Mouse (Mus musculus) retina, postnatal 1 day (tissue): ENCODE data around the gene Trappc2l.
A peak's percentile ranks its signal among the peaks of the same experiment; 100 is the strongest.

ENCODE experiments used
- DNase-seq: peaks from one replicate; pipeline ENCODE4 v3.0.0-alpha.2; 2012

Gene Trappc2l

GRCm38 (mm10) chr8:122658807-122659160, 47.3 kb downstream of the Trappc2l start:
- DNase-seq: no peak

- no peak for DNase-seq
Measured at GRCm38 (mm10) chr8:122660022-122660421, 48.6 kb downstream of the Trappc2l start.

DNA sequence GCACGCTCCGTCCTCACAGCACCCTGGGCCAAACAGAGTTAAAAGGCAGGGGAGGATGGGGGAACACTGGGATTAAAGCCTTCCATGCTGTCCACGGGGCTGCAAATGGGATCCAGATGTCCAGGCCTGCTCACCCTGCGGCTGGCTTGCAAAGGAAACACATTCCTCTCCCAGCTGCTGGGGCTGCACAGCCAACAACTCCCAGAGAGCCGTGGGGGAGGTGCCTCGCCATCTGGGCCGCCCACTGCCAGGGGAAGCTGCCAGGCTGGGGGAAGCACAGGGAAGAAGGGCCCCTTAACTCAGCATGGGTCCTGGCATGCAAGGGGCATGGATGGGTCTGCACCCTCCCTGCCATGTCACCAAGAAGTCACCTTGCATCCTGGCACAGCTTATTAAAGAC, 49.7 kb downstream of the Trappc2l start:
- DNase-seq: peak; percentile 48

- no peak for DNase-seq
Measured at GRCm38 (mm10) chr8:122661894-122662293, 50.5 kb downstream of the Trappc2l start.

- no peak for DNase-seq
Measured at GRCm38 (mm10) chr8:122663106-122663505, 51.7 kb downstream of the Trappc2l start.

DNA sequence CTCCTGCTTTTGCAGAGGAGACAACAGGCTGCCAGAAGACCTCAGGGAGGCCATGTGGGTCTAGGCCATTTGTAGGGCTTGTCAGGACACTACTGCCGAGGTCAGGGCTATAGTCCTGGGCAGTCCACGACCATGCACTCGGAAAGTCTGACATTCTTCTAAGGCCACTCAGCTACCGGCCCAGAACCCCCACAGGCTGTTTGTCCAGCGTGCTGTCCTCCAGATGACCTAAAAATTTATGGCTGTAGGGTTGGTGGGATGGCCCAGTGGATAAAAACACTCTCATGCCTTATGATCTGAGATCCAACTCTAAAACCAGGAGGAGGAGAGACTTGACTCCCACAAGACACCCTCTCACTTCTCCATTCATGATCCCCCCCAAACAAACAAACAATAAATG, 52.2 kb downstream of the Trappc2l start:
- DNase-seq: no peak

- peak; percentile 28 for DNase-seq
Measured at GRCm38 (mm10) chr8:122665221-122665620, 53.8 kb downstream of the Trappc2l start.

DNA sequence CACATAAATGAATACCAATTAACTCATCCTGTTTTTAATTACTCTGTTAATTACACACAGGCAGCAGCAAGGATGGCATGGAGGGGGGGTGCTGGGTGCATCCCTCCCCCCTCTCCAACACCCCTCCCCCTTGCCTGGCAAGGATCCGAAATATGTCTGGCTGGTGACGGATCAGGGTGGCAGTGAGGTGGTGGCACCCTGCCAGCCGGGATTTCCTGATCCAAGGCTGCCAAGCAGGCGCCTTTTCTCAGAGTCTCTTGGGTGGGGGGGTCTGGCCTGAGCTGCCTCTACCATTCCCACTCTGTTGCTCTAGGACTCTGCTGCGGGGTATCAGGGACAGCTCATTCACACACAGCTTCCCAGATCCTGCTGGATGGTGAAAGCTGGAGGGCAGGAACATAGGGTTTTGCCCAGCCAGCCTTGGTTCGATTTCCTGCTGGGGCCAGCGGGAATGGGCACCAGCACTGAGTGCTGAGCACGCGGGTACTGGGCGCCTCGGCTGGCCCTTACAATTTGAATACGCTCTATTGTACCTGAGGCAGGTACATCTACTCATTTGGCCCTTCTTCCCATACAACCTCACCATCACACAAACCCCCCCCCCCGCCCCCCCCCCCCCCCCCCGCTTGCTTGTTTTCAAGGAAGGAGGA, 54.4 kb downstream of the Trappc2l start:
- DNase-seq: peak; percentile 81
